Mouse (Mus musculus) mouse trophoblast stem cell (cell line): ENCODE measurements around the gene Car6.

Experiments
- in situ Hi-C, 2 experiments: fragments of 300-500 bp; cut with MseI, MboI; formaldehyde crosslinking; loops; 2 replicates in 1 of 2; 3 replicates in 1 of 2; pipeline ENCODE4 v1.15.1; 2025

Gene Car6

GRCm38 (mm10) chr4:150137368-150138083 is 63.6 kb downstream of the Car6 start:
- in situ Hi-C loops, result no loop called here
